Mouse (Mus musculus) intestine, postnatal 0 days (tissue): Measurements from ENCODE around the gene Akap7. TPM values are rescaled to one million over a fixed set of nuclear protein-coding genes. Genes with fewer than 3 reads are reported as not detected.
A peak's percentile ranks its signal among the peaks of the same experiment; 100 is the strongest.

ENCODE experiments used
- ATAC-seq: fragments of 200-750 bp; cut with Nextera tagmentation; 2 replicates; pipeline ENCODE4 v1.8.0; 2017; ENCODE audit warnings: mild to moderate bottlenecking, moderate TSS enrichment, moderate library complexity
- H3K27ac ChIP-seq: fragments of 300-500 bp; sonication (generic); 2 replicates; pipeline ENCODE4 v1.5.1; 2014; ENCODE audit warnings: mild to moderate bottlenecking, low read depth, low read length, moderate library complexity
- H3K27me3 ChIP-seq: fragments of 300-500 bp; sonication (generic); replicated peaks from 2 replicates; pipeline ENCODE4 v1.6.1; 2014; ENCODE audit warnings: low read length, mixed read lengths; ENCODE audit not compliant: control insufficient read depth, insufficient read depth
- H3K36me3 ChIP-seq: fragments of 300-500 bp; sonication (generic); 2 replicates; pipeline ENCODE4 v1.6.1; 2014; ENCODE audit warnings: mild to moderate bottlenecking, moderate library complexity; ENCODE audit not compliant: control insufficient read depth, insufficient read depth
- H3K4me1 ChIP-seq: fragments of 300-500 bp; sonication (generic); replicated peaks from 2 replicates; pipeline ENCODE4 v1.6.1; 2014; ENCODE audit warnings: antibody characterized with exemption, low read length, mixed read lengths; ENCODE audit not compliant: control insufficient read depth, insufficient read depth
- H3K4me2 ChIP-seq: fragments of 300-500 bp; sonication (generic); replicated peaks from 2 replicates; pipeline ENCODE4 v1.6.1; 2014; ENCODE audit warnings: low read depth, mild to moderate bottlenecking, moderate library complexity
- H3K4me3 ChIP-seq: fragments of 300-500 bp; sonication (generic); 2 replicates; pipeline ENCODE4 v1.5.1; 2014; ENCODE audit warnings: low read depth, low read length
- H3K9ac ChIP-seq: fragments of 300-500 bp; sonication (generic); 2 replicates; pipeline ENCODE4 v1.6.1; 2014; ENCODE audit warnings: mild to moderate bottlenecking, low read depth, low read length
- H3K9me3 ChIP-seq: fragments of 300-500 bp; sonication (generic); 2 replicates; pipeline ENCODE4 v1.6.1; 2016; ENCODE audit warnings: mixed run types; ENCODE audit not compliant: control insufficient read depth
- CTCF ChIP-seq: sonication (generic); IDR thresholded peaks from 2 replicates; pipeline ENCODE4 v1.5.1; 2016; ENCODE audit warnings: low read depth, mild to moderate bottlenecking, control low read depth, antibody characterized with exemption, moderate library complexity
- WGBS: fragments of 180-500 bp; shearing (Covaris S2); extraction: QIAGEN DNeasy Blood & Tissue Kit; methylation state at CpG from one replicate; pipeline ENCODE4 v1.1.7; 2014; 5-methylcytosine and 5-hydroxymethylcytosine counted together
- polyA plus RNA-seq: library from polyadenylated mRNA; unstranded; fragments of >200 nt; fragmentation: Nextera tagmentation; extraction: Ambion mirVana; gene quantifications from 2 replicates; pipeline ENCODE4 v1.2.1, GENCODE M21; 2015

Akap7 gene
- polyA plus RNA-seq, 1 experiment from 2014 or later, result 42.3 TPM

DNA sequence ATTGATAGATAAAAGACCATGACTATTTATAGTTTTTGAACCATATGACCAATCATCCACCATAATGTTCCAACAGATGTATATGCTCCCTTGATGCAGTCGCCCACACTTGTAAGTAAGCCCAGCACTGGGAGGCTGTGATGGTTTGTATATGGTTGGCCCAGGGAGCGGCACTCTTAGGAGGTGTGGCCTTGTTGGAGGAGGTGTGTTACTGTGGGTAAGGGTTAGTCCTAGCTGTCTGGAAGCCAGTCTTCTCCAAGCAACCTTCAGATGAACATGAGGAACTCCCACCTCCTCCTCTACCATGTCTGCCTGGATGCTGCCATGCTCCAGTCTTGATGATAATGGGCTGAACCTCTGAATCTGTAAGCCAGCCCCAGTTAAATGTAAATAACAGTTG is 3.1 kb downstream of the Akap7 start:
- no peak for ATAC-seq
- no peak overlapping the region for H3K4me2 ChIP-seq
- no peak overlapping the region for H3K9ac ChIP-seq
- TF ChIP-seq CTCF, result no peak
- H3K9me3 ChIP-seq, result no peaks in the 10 kb centered on the region
- H3K4me3 ChIP-seq, result no peak overlapping the region
- no peaks in the 10 kb centered on the region for H3K4me1 ChIP-seq
- no peaks in the 10 kb centered on the region for H3K36me3 ChIP-seq
- H3K27me3 ChIP-seq, result no peaks in the 10 kb centered on the region
- WGBS, result 88% methylated on average over 2 of the region's 2 CpGs
- no peak overlapping the region for H3K27ac ChIP-seq

DNA sequence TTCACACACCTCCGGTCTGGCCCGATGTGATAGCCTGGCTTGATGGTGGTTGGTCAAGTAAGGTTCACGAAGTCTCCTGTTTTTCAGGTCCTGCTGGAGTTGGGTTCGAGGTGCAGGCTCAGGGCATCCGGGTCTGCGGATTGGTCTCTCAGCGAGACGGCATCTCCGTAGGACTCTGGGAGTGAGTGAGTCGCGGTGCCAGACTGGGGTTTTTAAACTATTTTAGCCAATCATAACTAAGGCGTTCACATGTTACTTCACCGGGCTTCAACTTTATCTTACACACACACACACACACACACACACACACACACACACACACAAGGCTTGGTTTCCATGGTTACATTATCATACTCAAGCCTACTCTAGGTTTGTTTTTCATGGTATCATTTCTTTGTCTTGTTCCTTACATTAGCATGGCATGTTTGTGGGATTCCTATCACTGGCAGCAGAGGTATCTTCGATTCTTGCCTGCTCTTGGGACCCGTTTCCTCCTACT is 8.6 kb downstream of the Akap7 start:
- H3K27ac ChIP-seq, result no peak overlapping the region
- H3K4me3 ChIP-seq, result no peak overlapping the region
- ATAC-seq, result no peak
- TF ChIP-seq CTCF, result no peak
- 0 out of 2 replicates have a peak, but pooled peaks cover 6% of the 10 kb centered on the region for H3K4me1 ChIP-seq
- no peak overlapping the region for H3K4me2 ChIP-seq
- H3K9ac ChIP-seq, result no peak overlapping the region
- 86% methylated on average over 15 of the region's 15 CpGs for WGBS
- no peaks in the 10 kb centered on the region for H3K27me3 ChIP-seq
- no peaks in the 10 kb centered on the region for H3K36me3 ChIP-seq
- no peaks in the 10 kb centered on the region for H3K9me3 ChIP-seq

DNA sequence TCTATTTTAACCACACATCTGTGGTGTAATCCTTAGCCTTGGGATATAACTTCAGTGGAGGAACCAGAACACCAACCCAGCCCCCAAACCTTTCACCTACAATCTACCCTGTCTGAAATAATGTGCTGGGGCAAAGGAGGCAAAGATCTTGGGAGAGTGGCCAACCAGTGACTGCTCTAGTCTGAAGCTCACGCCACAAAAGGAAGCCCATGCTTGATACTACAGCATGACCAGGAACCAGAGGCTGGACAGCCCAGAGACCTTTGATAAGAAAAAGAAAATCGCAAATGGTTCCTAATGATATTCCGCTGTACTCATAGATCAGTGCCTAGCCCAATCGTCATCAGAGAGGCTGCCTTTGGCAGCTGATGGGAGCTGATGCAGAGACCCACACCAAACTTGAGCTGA is 9.4 kb downstream of the Akap7 start:
- H3K27me3 ChIP-seq, result no peaks in the 10 kb centered on the region
- TF ChIP-seq CTCF, result no peak
- H3K9me3 ChIP-seq, result no peaks in the 10 kb centered on the region
- H3K36me3 ChIP-seq, result no peaks in the 10 kb centered on the region
- 74% methylated on average over 4 of the region's 4 CpGs for WGBS
- no peak overlapping the region for H3K4me3 ChIP-seq
- no peak overlapping the region for H3K27ac ChIP-seq
- H3K4me1 ChIP-seq, result 0 out of 2 replicates have a peak, but pooled peaks cover 6% of the 10 kb centered on the region
- H3K4me2 ChIP-seq, result peak overlapping the region; percentile 65; the same call in 1 of the 2 replicates
- no peak overlapping the region for H3K9ac ChIP-seq
- no peak for ATAC-seq

DNA sequence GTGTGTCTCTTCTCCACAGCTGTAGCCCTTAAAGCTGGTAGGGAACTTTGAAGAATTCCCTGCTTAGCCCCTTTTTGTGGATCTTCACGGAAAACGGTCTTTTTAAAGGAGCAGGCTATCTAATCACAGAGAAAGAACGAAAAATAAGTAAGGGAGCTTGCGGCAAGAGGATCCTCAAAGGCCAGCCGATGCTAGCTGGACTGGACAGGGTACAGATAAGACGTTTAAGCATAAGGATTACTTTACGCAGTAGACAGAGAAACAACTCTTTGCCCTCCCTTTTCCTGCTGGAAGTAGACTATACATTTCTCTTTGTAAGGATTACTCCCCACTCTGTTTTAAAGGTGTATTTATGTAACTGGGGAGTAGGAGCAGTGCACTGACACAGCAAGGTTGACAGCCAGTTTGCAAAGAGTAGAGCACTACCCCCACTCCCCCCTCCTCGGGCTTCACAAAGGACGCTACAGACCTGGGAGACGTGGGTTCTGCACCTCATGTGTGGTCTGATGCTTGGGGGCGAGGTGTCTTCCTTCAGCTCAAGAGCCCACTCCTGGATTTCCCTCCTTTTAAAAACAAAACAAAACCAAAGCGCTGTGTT is 9.9 kb downstream of the Akap7 start:
- Histone ChIP-seq H3K4me3 (peak overlapping the region; percentile 80), H3K9me3 (no peaks in the 10 kb centered on the region), H3K4me2 (peak overlapping the region; percentile 65), H3K4me1 (0 out of 2 replicates have a peak, but pooled peaks cover 6% of the 10 kb centered on the region), H3K36me3 (no peaks in the 10 kb centered on the region), H3K9ac (0 out of 2 replicates have a peak overlapping the region, but pooled peaks have one; percentile 76), H3K27ac (0 out of 2 replicates have a peak overlapping the region, but pooled peaks have one; percentile 10), H3K27me3 (no peaks in the 10 kb centered on the region)
- TF ChIP-seq CTCF, result no peak
- 22% methylated on average over 12 of the region's 12 CpGs for WGBS
- ATAC-seq, result no peak

GRCm38 (mm10) chr10:25296657-25297369 is 10.9 kb downstream of the Akap7 start:
- peak; percentile 55 for TF ChIP-seq CTCF

GRCm38 (mm10) chr10:25296286-25296656 is 11.4 kb downstream of the Akap7 start:
- H3K9me3 ChIP-seq, result no peaks in the 10 kb centered on the region
- peak overlapping the region; percentile 76 for H3K9ac ChIP-seq
- 0 out of 2 replicates have a peak, but pooled peaks cover 6% of the 10 kb centered on the region for H3K4me1 ChIP-seq
- peak overlapping the region; percentile 65 for H3K4me2 ChIP-seq
- TF ChIP-seq CTCF, result no peak
- no peak for ATAC-seq
- peak overlapping the region; percentile 80 for H3K4me3 ChIP-seq
- 41% methylated on average over 8 of the region's 8 CpGs for WGBS
- no peaks in the 10 kb centered on the region for H3K36me3 ChIP-seq
- H3K27ac ChIP-seq, result peak overlapping the region; percentile 90
- no peaks in the 10 kb centered on the region for H3K27me3 ChIP-seq

More at GRCm38 (mm10) chr10:25296657-25297369, 10.9 kb downstream of the Akap7 start:
- Histone ChIP-seq H3K27ac (peak overlapping the region; percentile 90), H3K27me3 (no peaks in the 10 kb centered on the region), H3K36me3 (no peaks in the 10 kb centered on the region), H3K9me3 (no peaks in the 10 kb centered on the region), H3K4me2 (peak overlapping the region; percentile 65), H3K9ac (peak overlapping the region; percentile 76), H3K4me3 (peak overlapping the region; percentile 80), H3K4me1 (0 out of 2 replicates have a peak, but pooled peaks cover 6% of the 10 kb centered on the region)
- 1% methylated on average over 49 of the region's 81 CpGs for WGBS
- ATAC-seq, result peak; percentile 94
